Mouse (Mus musculus) NIH3T3 (cell line): ENCODE measurements around the gene Igflr1.
A peak's percentile ranks its signal among the peaks of the same experiment; 100 is the strongest.

Source experiments
- DNase-seq: peaks from one replicate; pipeline ENCODE4 v3.0.0-alpha.2; 2012; ENCODE audit warnings: low read depth

The Igflr1 gene

GRCm38 (mm10) chr7:30613529-30614112, 48.4 kb downstream of the Igflr1 start:
- peak; percentile 75 for DNase-seq

- DNase-seq, result peak; percentile 63
Measured at GRCm38 (mm10) chr7:30614454-30614853, 49.2 kb downstream of the Igflr1 start.

- DNase-seq, result no peak
Measured at GRCm38 (mm10) chr7:30615049-30615760, 50.0 kb downstream of the Igflr1 start.
